In genomic region chr2:166549871-166550270, GRCm38 (mm10) we compare ENCODE assay signal across 10 mouse cellular contexts.
DNase-seq lines count a peak whose midpoint lies in the region; ATAC-seq and TF ChIP-seq lines count a peak whose summit lies in the region.
"Had no signal": no experiment of that assay in that cellular context is flagged by ENCODE, and none has a peak within 500 bp of the region (broad histone marks: within the 10 kb centered on the region; RNA-seq: fewer than 3 reads in every experiment).

No protein-coding gene starts in this region.

- 0 out of 2 replicates have a peak, but pooled peaks have one; percentile 6 for TF ChIP-seq POLR2A in bone marrow, adult 2 months (IDR thresholded peaks at IDR 0.05; ENCODE audit: borderline replicate concordance, control insufficient read depth, low read depth, low read length)

- peaks cover 12% of the 10 kb centered on the region for H3K9me3 ChIP-seq in E14TG2a.4 (ENCODE audit: low read length)
- no peaks in the 10 kb centered on the region for H3K9me3 ChIP-seq in hindbrain, embryonic 10.5 days
- H3K9me3 ChIP-seq in midbrain, embryonic 14.5 days (ENCODE audit: control insufficient read depth, low read length), result no peaks in the 10 kb centered on the region

- H3K36me3 ChIP-seq in E14TG2a.4 (ENCODE audit: insufficient read depth, low read length), result 0 out of 2 replicates have a peak, but pooled peaks cover 4% of the 10 kb centered on the region
- no peaks in the 10 kb centered on the region for H3K36me3 ChIP-seq in hindbrain, embryonic 10.5 days
- no peaks in the 10 kb centered on the region for H3K36me3 ChIP-seq in midbrain, embryonic 14.5 days (ENCODE audit: control insufficient read depth, insufficient read depth, low read length)

- peak; percentile 33 for DNase-seq in hindbrain, embryonic 10.5 days (ENCODE audit: low spot score)
- peak; percentile 42 for DNase-seq in midbrain, embryonic 14.5 days
- no peak for DNase-seq in embryo, embryonic 11 days
- DNase-seq in adrenal gland, postnatal 14 days, result no peak
- DNase-seq in urinary bladder, adult 2 months (ENCODE audit: low spot score), result no peak
- DNase-seq: heart, postnatal 10 days; kidney, adult 9 months; lung, adult 18-20 months had no signal

- no peak for TF ChIP-seq CTCF in E14TG2a.4 (conservative IDR thresholded peaks at IDR 0.05; ENCODE audit: low read length)
- TF ChIP-seq CTCF in bone marrow, adult 2 months (IDR thresholded peaks at IDR 0.05; ENCODE audit: control insufficient read depth, insufficient read depth, low read length), result no peak

- peak; percentile 58 for ATAC-seq in midbrain, embryonic 14.5 days (ENCODE audit: low FRiP score, low TSS enrichment)

- peak overlapping the region; percentile 90 for H3K27ac ChIP-seq in bone marrow, adult 2 months (ENCODE audit: control insufficient read depth, insufficient read depth, low read depth, low read length, poor library complexity)
- H3K27ac ChIP-seq in hindbrain, embryonic 10.5 days, result peak overlapping the region; percentile 80
- H3K27ac ChIP-seq in midbrain, embryonic 14.5 days (replicated peaks; ENCODE audit: low read depth, low read length), result peak overlapping the region; percentile 58

- no peak overlapping the region for H3K9ac ChIP-seq in midbrain, embryonic 14.5 days (replicated peaks; ENCODE audit: low read length)

- H3K4me3 ChIP-seq in E14TG2a.4 (replicated peaks; ENCODE audit: low read length), result peak overlapping the region; percentile 13; the same call in 1 of the 2 replicates
- H3K4me3 ChIP-seq in bone marrow, adult 2 months (replicated peaks; ENCODE audit: control insufficient read depth, low read depth, low read length), result peak overlapping the region; percentile 56
- no peak overlapping the region for H3K4me3 ChIP-seq in hindbrain, embryonic 10.5 days
- no peak overlapping the region for H3K4me3 ChIP-seq in midbrain, embryonic 14.5 days (replicated peaks; ENCODE audit: low read depth, low read length)

- no peak overlapping the region for H3K4me2 ChIP-seq in midbrain, embryonic 14.5 days (ENCODE audit: low read length)

- H3K4me1 ChIP-seq in E14TG2a.4 (replicated peaks; ENCODE audit: low read depth, low read length), result peaks cover 78% of the 10 kb centered on the region
- H3K4me1 ChIP-seq in bone marrow, adult 2 months (ENCODE audit: control insufficient read depth, insufficient read depth, low read length), result peaks cover 10% of the 10 kb centered on the region
- H3K4me1 ChIP-seq in hindbrain, embryonic 10.5 days (replicated peaks), result peaks cover 70% of the 10 kb centered on the region
- peaks cover 24% of the 10 kb centered on the region for H3K4me1 ChIP-seq in midbrain, embryonic 14.5 days (ENCODE audit: control insufficient read depth, insufficient read depth, low read length)

- WGBS in bone marrow, adult 2 months, result 50% methylated on average over 8 of the region's 8 CpGs
- WGBS in hindbrain, embryonic 10.5 days, result 70% methylated on average over 8 of the region's 8 CpGs
- WGBS in midbrain, embryonic 14.5 days, result 42% methylated on average over 8 of the region's 8 CpGs

- no peaks in the 10 kb centered on the region for H3K27me3 ChIP-seq in E14TG2a.4 (ENCODE audit: insufficient read depth, low read length)
- H3K27me3 ChIP-seq in hindbrain, embryonic 10.5 days (ENCODE audit: insufficient read depth, poor library complexity, severe bottlenecking), result peaks cover 29% of the 10 kb centered on the region
- no peaks in the 10 kb centered on the region for H3K27me3 ChIP-seq in midbrain, embryonic 14.5 days (ENCODE audit: control insufficient read depth, insufficient read depth, low read length)

Comparison
In these comparisons a context has a peak if more than half of its experiments do, and no peak if none do; other contexts are left out.
1. H3K4me3 ChIP-seq: peak in E14TG2a.4 (single experiment) and bone marrow, adult 2 months (single experiment); none in hindbrain, embryonic 10.5 days (single experiment) and midbrain, embryonic 14.5 days (single experiment).
2. DNase-seq: peak in hindbrain, embryonic 10.5 days (single experiment) and midbrain, embryonic 14.5 days (single experiment); none in embryo, embryonic 11 days (single experiment), adrenal gland, postnatal 14 days (single experiment) and urinary bladder, adult 2 months (single experiment).
3. Peak in every context shown above with its lines, with median percentiles within 50 percentile points of each other: H3K27ac ChIP-seq.